Mouse (Mus musculus) cortical plate, adult 2 months (tissue): ENCODE measurements around the gene En1.

Experiments used
- CTCF ChIP-seq: fragments of 200-500 bp; IDR thresholded peaks from 2 replicates; pipeline ENCODE4 v1.5.1; 2011; ENCODE audit warnings: mild to moderate bottlenecking, control low read depth, low read length; ENCODE audit not compliant: insufficient read depth; ENCODE audit errors: extremely low read depth
- POLR2A ChIP-seq: fragments of 200-500 bp; IDR thresholded peaks from 2 replicates; pipeline ENCODE4 v1.6.1; 2011; ENCODE audit warnings: mild to moderate bottlenecking, low read length, control low read depth; ENCODE audit not compliant: insufficient read depth; ENCODE audit errors: extremely low read depth

GRCm38 (mm10) chr1:120608461-120608860 lies 6.2 kb downstream of the En1 start:
- TF ChIP-seq POLR2A = no peak
- TF ChIP-seq CTCF = no peak
